Mouse (Mus musculus): ENCODE measurements at regions not wholly inside any gene's neighbourhood (a gene's known extent, or its start where the extent isn't known, plus 50 kb on each side); places are given as distances from the start of the nearest gene placed in this dataset.

GRCm38 (mm10) chr1:138908860-138909259 lies 52.2 kb upstream of the 2310009B15Rik start:
- Histone ChIP-seq H3K36me3 (no peaks in the 10 kb centered on the region), H3K9ac (no peak overlapping the region), H3K27me3 (no peaks in the 10 kb centered on the region), H3K4me3 (replicated peaks) (no peak overlapping the region), H3K27ac (no peak overlapping the region), H3K9me3 (replicated peaks) (no peaks in the 10 kb centered on the region), H3K4me1 (replicated peaks) (no peaks in the 10 kb centered on the region), H3K4me2 (no peak overlapping the region)
- ATAC-seq (ENCODE audit: low read depth) (no peak), DNase-seq (no peak)
- WGBS (ENCODE audit: insufficient replicate concordance) = 54% methylated on average over 5 of the region's 5 CpGs

DNA sequence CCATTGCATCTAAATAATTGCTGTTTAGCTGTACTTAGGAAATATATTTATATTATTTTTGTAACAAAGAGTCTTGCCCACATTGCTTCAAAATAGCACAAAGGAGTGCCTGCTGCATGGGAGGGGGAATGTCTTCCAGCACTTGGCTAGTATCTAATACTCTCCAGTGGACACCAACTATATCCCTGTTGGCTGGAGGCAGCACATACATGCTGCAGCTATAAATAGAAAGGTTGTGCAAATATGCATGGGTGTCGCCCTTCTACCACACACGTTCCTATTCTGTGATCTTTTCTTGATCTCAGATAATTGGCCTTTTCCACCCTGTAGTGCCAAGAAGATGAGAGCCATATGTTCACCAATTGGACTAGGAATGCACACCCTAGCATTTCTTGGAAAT lies 53.0 kb upstream of the 2310009B15Rik start:
- H3K4me2 ChIP-seq = no peak overlapping the region
- H3K36me3 ChIP-seq = no peaks in the 10 kb centered on the region
- no peak for ATAC-seq (ENCODE audit: low read depth)
- no peaks in the 10 kb centered on the region for H3K4me1 ChIP-seq (replicated peaks)
- H3K9ac ChIP-seq = no peak overlapping the region
- H3K27ac ChIP-seq = no peak overlapping the region
- no peak for DNase-seq
- WGBS (ENCODE audit: insufficient replicate concordance) = 22% methylated on average over 2 of the region's 2 CpGs
- H3K4me3 ChIP-seq (replicated peaks) = no peak overlapping the region
- H3K27me3 ChIP-seq = no peaks in the 10 kb centered on the region
- no peaks in the 10 kb centered on the region for H3K9me3 ChIP-seq (replicated peaks)

GRCm38 (mm10) chr1:138912156-138912616 lies 51.0 kb upstream of the Dennd1b start:
- no peaks in the 10 kb centered on the region for H3K9me3 ChIP-seq (replicated peaks)
- no peaks in the 10 kb centered on the region for H3K4me1 ChIP-seq (replicated peaks)
- ATAC-seq (ENCODE audit: low read depth) (no peak), DNase-seq (no peak)
- H3K9ac ChIP-seq = no peak overlapping the region
- peak overlapping the region; percentile 24; the same call in 1 of the 2 replicates for H3K4me2 ChIP-seq
- no peak overlapping the region for H3K4me3 ChIP-seq (replicated peaks)
- 32% methylated on average over 8 of the region's 8 CpGs for WGBS (ENCODE audit: insufficient replicate concordance)
- no peaks in the 10 kb centered on the region for H3K27me3 ChIP-seq
- H3K27ac ChIP-seq = no peak overlapping the region
- no peaks in the 10 kb centered on the region for H3K36me3 ChIP-seq

DNA sequence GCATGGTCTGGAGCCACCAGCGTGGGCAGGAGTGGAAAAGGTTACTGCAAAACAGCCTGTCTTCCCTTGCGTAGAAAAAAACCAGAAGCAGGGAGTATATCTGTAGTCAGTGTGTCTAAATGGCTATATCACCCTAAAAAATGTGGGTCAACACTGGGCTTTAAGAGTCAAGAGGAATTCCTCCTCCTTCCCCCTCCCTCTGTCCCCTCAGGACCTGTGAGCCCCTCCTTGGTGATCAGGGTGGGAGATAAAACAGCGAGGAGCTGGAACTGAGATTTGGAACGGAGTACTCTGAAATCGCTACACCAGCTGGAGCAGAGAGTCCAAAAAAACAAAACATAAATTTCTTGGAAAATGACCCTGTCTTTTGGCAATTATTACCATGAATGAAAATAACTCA lies 50.3 kb upstream of the Dennd1b start:
- Histone ChIP-seq H3K9ac (no peak overlapping the region), H3K4me1 (replicated peaks) (no peaks in the 10 kb centered on the region), H3K4me2 (no peak overlapping the region), H3K4me3 (replicated peaks) (no peak overlapping the region), H3K27ac (no peak overlapping the region), H3K9me3 (replicated peaks) (no peaks in the 10 kb centered on the region), H3K27me3 (no peaks in the 10 kb centered on the region), H3K36me3 (no peaks in the 10 kb centered on the region)
- DNase-seq (no peak), ATAC-seq (ENCODE audit: low read depth) (no peak)
- WGBS (ENCODE audit: insufficient replicate concordance) = 59% methylated on average over 5 of the region's 5 CpGs

GRCm38 (mm10) chr1:138913428-138913827 lies 49.8 kb upstream of the Dennd1b start:
- no peak for ATAC-seq (ENCODE audit: low read depth)
- DNase-seq = no peak
- Histone ChIP-seq H3K36me3 (no peaks in the 10 kb centered on the region), H3K4me1 (replicated peaks) (no peaks in the 10 kb centered on the region), H3K27me3 (no peaks in the 10 kb centered on the region), H3K4me3 (replicated peaks) (no peak overlapping the region), H3K9ac (no peak overlapping the region), H3K27ac (no peak overlapping the region), H3K4me2 (no peak overlapping the region), H3K9me3 (replicated peaks) (no peaks in the 10 kb centered on the region)
- 52% methylated on average over 4 of the region's 4 CpGs for WGBS (ENCODE audit: insufficient replicate concordance)
